Mouse (Mus musculus): ENCODE data around the gene 1700102P08Rik. TPM values are rescaled to one million over a fixed set of nuclear protein-coding genes. Genes with fewer than 3 reads are reported as not detected.
A peak's percentile ranks its signal among the peaks of the same experiment; 100 is the strongest.

The 1700102P08Rik gene
- polyA plus RNA-seq, 1 experiment from 2014 or later: 0.82 TPM

DNA sequence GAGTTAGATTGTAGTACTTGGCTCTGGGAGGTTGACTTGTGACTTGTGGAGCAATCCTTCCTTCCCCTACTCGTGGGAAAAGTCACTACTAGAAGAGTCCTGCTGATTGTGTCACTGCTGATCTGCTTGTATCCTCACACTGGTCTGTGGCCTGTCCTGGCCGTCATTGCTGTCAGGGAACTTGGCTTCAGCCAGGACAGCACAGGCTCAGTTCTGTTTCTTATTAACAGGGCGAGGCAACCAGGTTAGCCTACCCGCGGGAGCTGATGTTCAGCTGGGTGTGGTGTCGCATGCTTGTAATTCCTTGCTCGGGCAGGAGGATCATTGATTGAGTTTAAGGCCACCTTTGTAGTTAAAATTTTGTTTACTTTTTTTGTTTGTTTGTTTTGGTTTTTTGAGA lies 7.6 kb upstream of the 1700102P08Rik start:
- Histone ChIP-seq H3K27ac (no peak overlapping the region), H3K4me2 (no peak overlapping the region), H3K9me3 (no peaks in the 10 kb centered on the region), H3K9ac (no peak overlapping the region), H3K36me3 (peaks cover 45% of the 10 kb centered on the region), H3K4me3 (replicated peaks) (no peak overlapping the region), H3K4me1 (no peaks in the 10 kb centered on the region), H3K27me3 (replicated peaks) (no peaks in the 10 kb centered on the region)
- 65% methylated on average over 7 of the region's 7 CpGs for WGBS
- ATAC-seq (ENCODE audit: insufficient read depth, low FRiP score, low read depth): no peak

DNA sequence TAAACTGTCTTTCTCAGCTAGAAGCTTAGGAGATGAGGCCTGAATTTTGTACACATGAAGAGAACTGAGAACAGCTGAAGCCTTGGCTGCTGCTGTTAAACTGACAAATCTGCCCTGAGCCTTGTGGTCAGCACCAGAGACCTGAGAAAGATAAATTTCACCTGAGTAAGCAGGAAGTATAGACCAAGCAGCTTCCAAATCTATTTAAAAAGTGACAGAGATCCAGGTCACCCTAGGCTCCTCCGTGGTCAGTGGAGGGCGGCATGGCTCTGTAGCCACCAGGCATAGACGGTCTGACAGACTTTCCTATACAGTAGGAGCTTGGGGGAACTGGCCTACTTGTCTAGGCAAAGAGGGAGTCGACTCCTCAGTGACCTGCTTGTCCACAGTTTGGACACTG lies 5.8 kb upstream of the 1700102P08Rik start:
- H3K9ac ChIP-seq: no peak overlapping the region
- H3K36me3 ChIP-seq: peaks cover 37% of the 10 kb centered on the region
- H3K4me2 ChIP-seq: no peak overlapping the region
- H3K4me1 ChIP-seq: no peaks in the 10 kb centered on the region
- no peaks in the 10 kb centered on the region for H3K9me3 ChIP-seq
- H3K4me3 ChIP-seq (replicated peaks): no peak overlapping the region
- 78% methylated on average over 4 of the region's 4 CpGs for WGBS
- no peak overlapping the region for H3K27ac ChIP-seq
- no peak for ATAC-seq (ENCODE audit: insufficient read depth, low FRiP score, low read depth)
- no peaks in the 10 kb centered on the region for H3K27me3 ChIP-seq (replicated peaks)

DNA sequence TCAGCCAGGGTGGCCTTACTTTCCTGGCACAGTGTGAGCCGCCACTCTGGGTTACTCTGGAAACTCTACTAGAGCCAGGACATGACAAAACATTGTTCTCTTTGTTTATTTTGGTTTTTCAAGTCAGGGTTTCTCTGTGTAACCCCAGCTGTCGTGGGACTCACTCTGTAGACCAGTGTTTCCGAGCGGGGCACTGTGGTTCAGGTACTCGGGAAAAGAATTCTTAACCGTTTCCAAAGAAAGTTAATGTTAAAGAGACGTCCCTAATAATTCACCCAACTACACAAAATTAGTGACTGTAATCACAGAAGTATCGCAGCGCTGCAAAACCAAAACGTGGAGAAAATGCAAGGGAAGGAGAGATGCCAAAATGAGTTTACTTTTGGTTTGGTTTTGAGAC lies 4.0 kb upstream of the 1700102P08Rik start:
- WGBS: 82% methylated on average over 10 of the region's 10 CpGs
- Histone ChIP-seq H3K36me3 (peaks cover 47% of the 10 kb centered on the region), H3K4me1 (no peaks in the 10 kb centered on the region), H3K9ac (no peak overlapping the region), H3K27ac (no peak overlapping the region), H3K4me2 (no peak overlapping the region), H3K9me3 (no peaks in the 10 kb centered on the region), H3K27me3 (replicated peaks) (no peaks in the 10 kb centered on the region), H3K4me3 (replicated peaks) (no peak overlapping the region)
- ATAC-seq (ENCODE audit: insufficient read depth, low FRiP score, low read depth): no peak

DNA sequence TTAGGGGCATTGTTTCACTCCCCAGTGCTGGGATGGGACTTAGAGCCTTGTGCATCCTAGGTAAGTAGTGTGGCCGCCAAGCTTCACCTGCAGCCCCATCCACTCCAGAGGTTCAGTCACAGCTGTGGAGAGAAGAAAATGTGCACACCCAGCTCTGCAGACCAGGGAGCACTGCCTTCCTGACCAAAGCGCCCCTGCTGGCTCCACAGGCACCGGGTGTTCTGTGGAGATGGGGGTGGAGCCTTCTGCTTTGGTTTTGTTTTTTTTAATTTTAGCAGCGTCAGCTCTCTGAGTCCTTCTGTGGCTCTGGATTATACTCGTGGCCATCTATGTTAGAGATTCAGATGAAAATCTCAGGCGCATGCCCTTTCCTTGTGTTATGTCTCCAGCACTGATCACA lies 3.4 kb upstream of the 1700102P08Rik start:
- Histone ChIP-seq H3K36me3 (peaks cover 48% of the 10 kb centered on the region), H3K4me1 (no peaks in the 10 kb centered on the region), H3K4me2 (no peak overlapping the region), H3K4me3 (replicated peaks) (no peak overlapping the region), H3K27ac (no peak overlapping the region), H3K9me3 (no peaks in the 10 kb centered on the region), H3K27me3 (replicated peaks) (no peaks in the 10 kb centered on the region), H3K9ac (no peak overlapping the region)
- no peak for ATAC-seq (ENCODE audit: insufficient read depth, low FRiP score, low read depth)
- WGBS: 74% methylated on average over 6 of the region's 6 CpGs

DNA sequence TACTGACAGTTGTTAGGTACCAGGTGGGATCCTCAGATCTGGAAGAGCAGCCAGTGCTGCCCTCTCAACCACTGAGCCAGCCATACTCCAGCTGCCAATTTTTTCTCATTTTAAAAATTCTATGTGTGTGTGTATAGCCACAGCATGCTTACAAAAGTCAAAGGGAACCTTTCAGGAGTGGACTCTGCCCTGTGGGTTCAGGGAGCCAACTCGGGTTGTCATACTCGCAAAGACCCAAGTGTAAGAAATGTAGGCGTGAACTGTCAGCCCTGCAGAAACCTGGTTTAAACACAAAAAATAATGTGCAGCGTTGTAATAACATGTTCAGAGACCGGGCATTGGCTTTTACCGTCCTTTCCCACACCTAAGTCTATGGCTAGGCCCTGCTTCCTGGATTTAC lies 1.6 kb downstream of the 1700102P08Rik start:
- no peak for ATAC-seq (ENCODE audit: insufficient read depth, low FRiP score, low read depth)
- H3K36me3 ChIP-seq: peaks cover 27% of the 10 kb centered on the region
- H3K9ac ChIP-seq: no peak overlapping the region
- no peak overlapping the region for H3K4me3 ChIP-seq (replicated peaks)
- 92% methylated on average over 6 of the region's 6 CpGs for WGBS
- no peaks in the 10 kb centered on the region for H3K27me3 ChIP-seq (replicated peaks)
- H3K4me2 ChIP-seq: no peak overlapping the region
- H3K27ac ChIP-seq: no peak overlapping the region
- no peaks in the 10 kb centered on the region for H3K9me3 ChIP-seq
- H3K4me1 ChIP-seq: no peaks in the 10 kb centered on the region

DNA sequence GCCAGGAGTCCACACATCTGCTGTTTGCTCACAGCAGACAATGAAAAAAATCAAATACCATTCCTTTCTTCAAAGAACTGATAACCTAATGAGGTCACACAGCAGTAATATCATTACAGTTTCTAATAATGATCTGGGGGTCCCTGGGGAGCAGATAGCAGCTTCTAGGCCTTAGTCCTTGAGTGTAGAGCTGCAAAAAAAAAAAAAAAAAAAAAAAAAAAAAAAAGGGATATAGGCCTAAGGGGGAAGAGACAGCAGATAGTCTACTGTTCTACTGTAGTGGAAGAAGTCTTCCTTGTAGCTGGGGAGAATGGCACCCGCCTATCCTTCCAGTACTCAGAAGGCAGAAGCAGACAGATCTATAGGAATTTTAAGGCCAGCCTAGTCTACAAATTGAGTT lies 2.8 kb downstream of the 1700102P08Rik start:
- Histone ChIP-seq H3K4me3 (replicated peaks) (no peak overlapping the region), H3K27ac (no peak overlapping the region), H3K9ac (no peak overlapping the region), H3K27me3 (replicated peaks) (no peaks in the 10 kb centered on the region), H3K9me3 (no peaks in the 10 kb centered on the region), H3K4me1 (no peaks in the 10 kb centered on the region), H3K4me2 (no peak overlapping the region), H3K36me3 (peaks cover 25% of the 10 kb centered on the region)
- ATAC-seq (ENCODE audit: insufficient read depth, low FRiP score, low read depth): no peak
- WGBS: 88% methylated on average over 1 of the region's 1 CpGs

DNA sequence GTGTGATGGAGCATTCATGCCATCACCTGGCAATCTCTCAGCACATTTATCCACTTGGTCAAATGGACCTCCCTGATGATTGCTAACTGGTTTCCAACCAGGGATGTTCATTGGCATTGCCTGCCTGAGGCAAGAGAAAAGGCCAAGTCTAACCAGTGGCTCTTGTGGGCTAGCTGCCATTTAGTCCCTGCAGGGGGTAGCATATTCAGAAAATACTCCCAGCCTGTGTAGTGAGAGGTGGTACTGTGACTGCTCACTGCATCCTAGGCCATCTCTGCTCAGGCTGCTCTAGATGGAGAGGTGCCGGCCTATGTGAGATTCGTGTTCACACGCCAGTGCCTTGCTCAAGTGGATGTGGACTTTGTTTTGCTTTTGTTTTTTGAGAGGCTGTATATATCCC lies 5.7 kb downstream of the 1700102P08Rik start:
- WGBS: 95% methylated on average over 3 of the region's 3 CpGs
- H3K27ac ChIP-seq: no peak overlapping the region
- no peak overlapping the region for H3K4me3 ChIP-seq (replicated peaks)
- H3K27me3 ChIP-seq (replicated peaks): no peaks in the 10 kb centered on the region
- H3K9me3 ChIP-seq: no peaks in the 10 kb centered on the region
- no peak overlapping the region for H3K4me2 ChIP-seq
- H3K36me3 ChIP-seq: 0 out of 2 replicates have a peak, but pooled peaks cover 5% of the 10 kb centered on the region
- no peak for ATAC-seq (ENCODE audit: insufficient read depth, low FRiP score, low read depth)
- no peaks in the 10 kb centered on the region for H3K4me1 ChIP-seq
- no peak overlapping the region for H3K9ac ChIP-seq

DNA sequence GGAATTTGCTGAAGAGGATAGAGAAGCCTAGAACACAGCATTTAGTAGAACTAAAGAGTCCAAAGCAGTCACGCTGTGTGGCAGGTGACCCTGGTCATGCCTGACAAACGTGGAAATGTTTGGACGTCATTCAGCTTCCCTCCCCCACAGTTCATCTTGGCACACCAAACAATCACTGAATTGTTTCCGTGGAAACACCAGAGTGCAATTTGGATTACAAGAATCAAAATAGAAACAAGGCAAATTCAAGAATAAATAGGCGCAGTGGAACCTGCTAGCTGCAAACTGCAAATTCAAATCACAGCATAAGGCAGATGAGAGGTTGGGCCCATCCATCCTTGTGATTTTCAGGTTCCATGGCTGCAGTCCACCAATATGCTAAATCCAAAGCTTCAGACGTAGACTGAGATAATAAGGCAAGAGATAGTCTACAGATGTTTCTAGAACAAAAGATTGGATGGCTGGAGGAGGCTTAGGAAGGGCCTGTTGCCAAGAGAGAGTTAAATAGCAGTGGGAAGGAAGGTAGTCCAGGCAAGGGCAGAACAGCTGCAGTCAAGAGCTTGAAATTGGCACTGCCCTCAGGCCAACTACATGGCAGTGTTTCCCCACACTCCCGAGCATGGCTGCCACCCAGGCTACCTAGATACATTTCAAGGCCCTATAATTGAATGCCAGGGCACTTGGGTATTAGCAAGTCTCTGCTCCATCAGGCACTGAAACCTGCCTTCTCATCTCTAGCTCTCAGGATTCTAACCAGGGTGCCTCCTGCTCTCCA lies 8.8 kb downstream of the 1700102P08Rik start:
- Histone ChIP-seq H3K9ac (no peak overlapping the region), H3K4me2 (no peak overlapping the region), H3K4me3 (replicated peaks) (no peak overlapping the region), H3K27ac (peak overlapping the region; percentile 65; the same call in 1 of the 2 replicates), H3K4me1 (no peaks in the 10 kb centered on the region), H3K36me3 (no peaks in the 10 kb centered on the region), H3K9me3 (no peaks in the 10 kb centered on the region), H3K27me3 (replicated peaks) (no peaks in the 10 kb centered on the region)
- no peak for ATAC-seq (ENCODE audit: insufficient read depth, low FRiP score, low read depth)
- WGBS: 55% methylated on average over 7 of the region's 7 CpGs

DNA sequence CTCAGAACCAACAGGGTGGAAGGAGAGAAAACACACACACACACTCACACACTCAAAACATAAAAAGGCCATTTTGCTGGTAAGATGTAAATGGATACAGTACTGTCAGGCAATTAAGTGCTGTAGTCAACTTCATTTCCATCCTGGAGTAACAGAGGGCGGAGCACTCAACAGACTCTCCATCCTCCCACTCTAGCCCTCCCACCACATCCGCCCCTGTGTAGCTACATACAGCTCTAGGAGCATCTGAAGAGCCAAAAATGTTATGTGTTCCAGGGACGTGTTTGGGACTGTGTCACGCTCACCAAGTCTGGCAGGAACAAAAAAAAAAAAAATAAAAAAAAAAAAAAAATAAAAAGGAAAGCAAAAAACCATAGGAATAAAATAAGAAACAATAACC lies 10.5 kb downstream of the 1700102P08Rik start:
- H3K4me2 ChIP-seq: no peak overlapping the region
- H3K4me1 ChIP-seq: no peaks in the 10 kb centered on the region
- no peak overlapping the region for H3K4me3 ChIP-seq (replicated peaks)
- H3K9me3 ChIP-seq: no peaks in the 10 kb centered on the region
- 80% methylated on average over 4 of the region's 4 CpGs for WGBS
- no peaks in the 10 kb centered on the region for H3K36me3 ChIP-seq
- H3K27me3 ChIP-seq (replicated peaks): no peaks in the 10 kb centered on the region
- peak overlapping the region; percentile 64; the same call in 1 of the 2 replicates for H3K27ac ChIP-seq
- ATAC-seq (ENCODE audit: insufficient read depth, low FRiP score, low read depth): no peak
- no peak overlapping the region for H3K9ac ChIP-seq

DNA sequence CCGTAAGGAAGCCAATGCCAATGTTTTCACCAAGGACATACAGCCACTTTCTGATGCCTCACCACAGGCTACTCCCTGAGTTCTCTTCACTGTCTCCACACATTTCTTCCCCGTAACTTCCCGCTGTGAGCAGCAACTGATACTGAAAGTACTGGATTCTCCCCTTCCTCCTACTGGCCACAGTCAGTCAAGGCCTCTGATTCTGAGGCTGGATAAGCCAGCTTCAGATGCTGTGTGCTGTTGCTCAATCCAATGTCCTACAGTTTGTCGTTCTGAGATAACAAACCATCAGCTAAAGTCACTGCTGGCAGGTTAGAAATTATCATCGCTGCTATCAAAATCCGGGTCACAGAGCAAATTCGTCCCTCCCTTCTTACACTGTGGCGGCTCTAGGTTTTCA lies 11.8 kb downstream of the 1700102P08Rik start:
- no peak overlapping the region for H3K27ac ChIP-seq
- no peak overlapping the region for H3K9ac ChIP-seq
- no peak for ATAC-seq (ENCODE audit: insufficient read depth, low FRiP score, low read depth)
- WGBS: 68% methylated on average over 8 of the region's 8 CpGs
- H3K27me3 ChIP-seq (replicated peaks): no peaks in the 10 kb centered on the region
- H3K4me3 ChIP-seq (replicated peaks): no peak overlapping the region
- H3K9me3 ChIP-seq: no peaks in the 10 kb centered on the region
- H3K4me2 ChIP-seq: no peak overlapping the region
- no peaks in the 10 kb centered on the region for H3K36me3 ChIP-seq
- H3K4me1 ChIP-seq: no peaks in the 10 kb centered on the region

DNA sequence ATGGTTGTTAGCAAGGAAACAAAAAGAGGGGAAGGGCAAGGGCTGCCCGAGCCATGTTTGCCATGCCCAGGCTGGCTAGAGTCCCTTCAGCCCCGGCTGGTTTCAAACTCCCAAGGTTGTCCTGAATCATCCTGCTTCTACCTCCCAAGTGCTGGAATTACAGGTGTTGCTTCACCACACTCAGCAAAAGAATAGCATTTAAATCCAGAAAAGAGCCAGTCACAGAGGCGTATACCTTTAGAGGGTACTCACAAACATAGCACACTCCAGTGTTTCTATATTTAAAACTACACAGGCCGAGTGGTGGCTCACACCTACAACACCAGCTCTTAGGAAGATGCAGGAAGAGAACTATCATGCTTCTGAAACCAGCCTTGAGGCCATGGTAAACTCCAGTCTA lies 16.9 kb downstream of the 1700102P08Rik start:
- Histone ChIP-seq H3K4me1 (no peaks in the 10 kb centered on the region), H3K27me3 (replicated peaks) (no peaks in the 10 kb centered on the region), H3K4me3 (replicated peaks) (no peak overlapping the region), H3K27ac (no peak overlapping the region), H3K36me3 (no peaks in the 10 kb centered on the region), H3K9ac (no peak overlapping the region), H3K4me2 (no peak overlapping the region), H3K9me3 (no peaks in the 10 kb centered on the region)
- WGBS: 85% methylated on average over 4 of the region's 4 CpGs
- no peak for ATAC-seq (ENCODE audit: insufficient read depth, low FRiP score, low read depth)

DNA sequence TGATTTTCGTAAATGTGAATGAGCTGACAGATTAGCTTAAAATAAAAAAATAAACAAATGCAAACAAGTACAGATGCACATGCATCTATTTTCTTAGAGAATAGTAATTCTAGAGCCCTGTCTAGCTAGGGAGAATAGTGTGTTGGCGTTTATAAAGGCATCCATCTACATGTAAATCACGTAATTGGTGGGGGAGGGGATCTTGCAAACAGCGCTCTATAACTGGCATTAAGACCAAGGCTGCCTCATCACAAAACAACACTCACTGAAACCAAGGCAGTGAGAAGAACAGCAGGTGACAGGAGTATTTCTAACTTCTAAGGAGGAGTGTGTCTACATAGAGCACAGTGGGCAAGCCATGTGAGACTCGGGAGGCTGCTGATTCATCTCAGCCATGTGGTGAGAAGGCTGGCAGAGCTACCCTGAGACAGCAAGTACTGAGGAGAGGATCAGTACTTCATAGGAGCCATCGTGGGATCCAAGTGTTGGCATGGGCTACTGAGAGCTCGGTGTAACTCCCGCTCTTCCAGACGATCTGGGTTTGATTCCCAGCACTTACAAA lies 18.9 kb downstream of the 1700102P08Rik start:
- H3K4me2 ChIP-seq: no peak overlapping the region
- no peak for ATAC-seq (ENCODE audit: insufficient read depth, low FRiP score, low read depth)
- H3K27me3 ChIP-seq (replicated peaks): no peaks in the 10 kb centered on the region
- WGBS: 78% methylated on average over 9 of the region's 9 CpGs
- no peaks in the 10 kb centered on the region for H3K36me3 ChIP-seq
- H3K4me3 ChIP-seq (replicated peaks): no peak overlapping the region
- H3K4me1 ChIP-seq: no peaks in the 10 kb centered on the region
- H3K9ac ChIP-seq: no peak overlapping the region
- no peak overlapping the region for H3K27ac ChIP-seq
- no peaks in the 10 kb centered on the region for H3K9me3 ChIP-seq
